Mouse (Mus musculus) ovary, postnatal 36 days (tissue): ENCODE results near the gene Fto.

Experiments used
- DNase-seq: peaks from one replicate; pipeline ENCODE4 v3.0.0; 2022; ENCODE audit warnings: low spot score, mixed read lengths

Gene Fto

DNA sequence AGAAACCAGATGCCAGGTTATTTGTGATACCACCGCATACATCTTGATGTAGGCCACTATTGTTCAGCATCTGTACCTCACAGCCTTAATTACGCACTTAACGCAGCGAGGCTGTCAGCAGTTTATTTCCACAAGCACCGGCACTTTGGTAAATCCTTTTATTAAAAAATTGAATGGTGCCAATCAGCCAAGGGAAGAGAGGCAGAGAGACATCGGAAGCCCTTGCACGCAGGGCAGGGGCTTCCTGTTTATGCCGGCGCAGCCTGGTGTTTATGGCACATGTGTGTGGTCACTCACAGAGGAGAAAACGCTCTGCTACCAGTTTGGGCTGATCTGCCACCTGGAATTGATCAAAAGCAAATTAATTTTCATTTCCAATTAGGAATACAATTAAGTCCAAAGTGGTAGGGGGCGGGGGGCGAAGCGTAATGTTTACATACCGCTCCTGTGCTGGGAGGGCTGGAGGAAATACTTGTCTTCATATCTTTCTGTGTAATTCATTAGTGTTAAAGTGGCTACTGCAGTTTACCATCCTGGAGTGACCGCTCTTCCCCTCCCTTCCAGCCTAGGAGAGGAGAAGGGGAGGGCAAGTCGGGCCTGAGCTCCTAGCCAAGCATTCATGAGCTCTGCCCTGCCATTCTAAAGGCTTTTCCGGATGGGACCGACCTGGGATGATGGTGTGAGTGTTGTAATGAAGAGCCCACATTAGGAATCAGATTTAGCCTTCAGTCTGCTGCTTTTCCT, 299.2 kb downstream of the Fto start:
- DNase-seq = no peak

DNA sequence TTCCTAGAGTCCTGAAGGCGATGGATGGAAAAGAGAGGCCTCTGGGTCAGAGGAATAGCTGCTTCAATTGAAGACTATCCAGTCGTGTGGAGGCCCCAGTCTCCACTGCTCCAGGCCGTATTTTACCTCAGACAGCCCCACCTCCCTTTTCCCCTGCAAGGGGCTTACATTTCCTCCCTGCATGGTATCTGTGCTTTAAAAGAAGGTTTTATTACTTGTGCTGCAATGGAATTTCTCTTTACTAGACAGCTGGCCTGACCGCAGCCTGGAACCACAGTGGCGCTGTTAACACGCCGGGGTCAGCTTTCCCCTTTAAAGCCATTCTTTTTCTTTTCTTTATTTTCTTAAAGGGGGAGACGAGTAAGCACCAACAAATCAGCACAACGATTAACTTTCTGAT, 300.3 kb downstream of the Fto start:
- DNase-seq = no peak

GRCm38 (mm10) chr8:91615196-91615595, 301.9 kb downstream of the Fto start:
- no peak for DNase-seq

DNA sequence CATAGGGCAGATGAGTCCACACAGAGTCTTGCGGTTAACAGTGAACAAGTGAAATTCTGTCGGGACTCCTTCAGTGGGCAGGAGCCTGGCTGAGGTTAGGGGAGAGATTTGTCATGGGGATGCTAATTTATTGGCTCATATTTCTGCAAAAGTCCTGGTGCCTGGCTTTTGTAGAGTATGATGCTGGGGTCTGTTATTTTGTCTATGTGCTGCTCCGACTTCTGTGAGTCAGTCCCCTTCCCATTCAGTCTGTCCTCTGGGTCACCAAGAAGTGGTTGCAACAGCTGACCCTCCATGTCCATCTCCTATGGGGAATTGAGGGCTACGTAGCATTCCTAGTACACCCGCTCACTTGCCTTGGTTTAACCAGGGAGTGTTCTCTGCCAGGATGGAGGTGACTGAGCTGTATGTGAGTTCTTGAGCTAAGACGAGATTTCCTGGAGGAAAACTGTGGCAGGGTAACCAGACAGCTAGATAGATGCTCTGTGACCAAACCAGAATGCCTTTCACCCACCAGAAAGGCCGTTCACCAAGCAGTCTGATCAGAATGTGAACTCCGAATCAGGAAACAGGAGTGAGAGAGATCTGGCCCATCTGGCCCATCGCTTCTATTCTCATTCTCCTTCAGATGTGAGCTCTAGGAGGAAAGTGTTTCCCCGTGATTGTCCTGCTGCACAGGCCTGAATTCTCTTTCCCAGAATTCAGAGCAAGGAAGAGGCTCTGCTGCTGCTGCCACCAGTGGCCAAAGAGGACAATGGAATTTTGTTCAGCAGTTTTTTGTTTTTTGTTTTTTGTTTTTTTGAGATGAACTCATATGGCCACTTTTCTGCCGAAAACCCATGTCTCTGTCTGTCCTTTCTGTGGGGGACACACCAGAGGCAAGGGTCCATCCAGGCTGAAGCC, 302.7 kb downstream of the Fto start:
- DNase-seq = no peak

DNA sequence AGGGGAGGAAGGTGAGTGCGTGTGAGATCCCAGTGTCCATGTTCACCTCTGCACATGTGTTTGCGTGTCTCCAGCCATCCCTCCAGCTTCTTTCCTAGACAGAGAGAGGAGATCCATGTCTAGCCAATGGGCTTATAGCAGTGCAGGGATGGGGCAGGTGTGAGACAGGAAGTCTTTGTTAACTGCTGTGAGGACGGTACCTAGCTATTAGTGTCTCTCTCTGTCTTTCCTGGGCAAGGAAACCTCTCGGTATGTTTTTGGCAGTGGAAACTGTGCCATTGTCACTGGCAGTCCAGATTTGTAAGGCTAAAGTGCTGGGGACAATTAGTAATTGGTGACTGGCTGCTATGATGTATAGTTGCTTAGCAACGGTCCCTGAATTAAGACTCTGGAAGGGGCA, 304.4 kb downstream of the Fto start:
- DNase-seq = no peak

DNA sequence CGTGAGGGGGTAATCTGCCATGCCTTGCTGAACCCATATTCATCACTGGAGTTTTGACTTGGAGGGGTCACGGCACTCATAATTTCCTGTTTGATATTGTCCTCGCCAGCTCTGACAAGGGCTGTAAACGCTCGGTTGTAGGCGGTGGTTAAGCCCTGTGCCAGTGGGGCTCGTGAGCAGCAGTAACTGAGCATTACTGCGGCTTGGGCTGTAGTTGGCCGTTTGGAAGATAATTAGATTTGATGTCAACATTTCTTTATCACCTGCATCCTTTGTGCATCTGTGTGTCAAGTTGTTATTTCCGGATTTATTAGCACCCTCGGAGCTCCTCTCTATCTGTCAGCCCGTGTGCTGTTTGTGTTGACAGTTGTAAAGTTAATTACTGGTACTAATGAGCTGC, 309.4 kb downstream of the Fto start:
- no peak for DNase-seq

- no peak for DNase-seq
These were observed 312.6 kb downstream of the Fto start for GRCm38 (mm10) chr8:91625686-91626558.

DNA sequence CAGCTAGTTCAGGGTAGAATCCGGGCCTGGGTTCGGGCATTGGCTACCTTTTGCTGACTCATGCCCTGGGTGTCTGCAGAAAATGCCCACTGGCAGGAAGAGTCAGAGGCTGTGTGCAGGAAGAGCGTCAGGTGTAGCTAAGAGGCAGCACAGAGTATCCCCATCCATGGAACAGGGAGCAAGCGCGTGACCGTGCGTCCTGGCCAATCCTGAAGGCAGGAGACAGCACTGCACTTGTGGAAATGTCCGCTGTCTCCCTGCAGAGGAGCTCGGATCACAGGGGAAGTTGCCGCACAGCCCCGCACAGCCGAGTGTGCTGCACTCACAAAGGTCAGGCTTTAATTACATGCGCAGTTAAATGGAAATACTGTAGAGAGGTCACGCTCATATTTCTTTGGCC, 316.3 kb downstream of the Fto start:
- peak; percentile 21 for DNase-seq

- no peak for DNase-seq
These were observed 317.2 kb downstream of the Fto start for GRCm38 (mm10) chr8:91630320-91631033.

DNA sequence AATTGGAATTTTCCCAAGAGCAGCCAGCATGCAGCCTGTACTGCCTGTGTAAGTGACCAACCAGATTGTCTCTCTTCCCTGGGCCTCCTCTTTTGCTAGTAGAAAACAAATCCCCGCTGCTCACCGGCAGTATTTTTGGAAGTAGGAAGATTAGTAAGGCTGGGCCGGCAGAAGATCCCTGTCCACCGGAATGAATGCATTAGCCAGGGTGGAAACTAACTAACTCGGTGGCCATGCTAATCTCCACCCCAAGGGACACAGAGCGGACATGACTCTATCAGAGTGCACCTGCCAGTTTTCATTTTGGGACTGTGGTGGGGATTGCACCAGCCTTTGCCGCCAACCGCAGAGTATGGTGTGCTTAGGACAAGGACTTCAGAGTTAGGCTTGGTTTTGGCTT, 319.1 kb downstream of the Fto start:
- no peak for DNase-seq

- DNase-seq = no peak
These were observed 322.1 kb downstream of the Fto start for GRCm38 (mm10) chr8:91635406-91635805.

GRCm38 (mm10) chr8:91636887-91637286, 323.6 kb downstream of the Fto start:
- DNase-seq = no peak

- no peak for DNase-seq
These were observed 324.4 kb downstream of the Fto start for GRCm38 (mm10) chr8:91637684-91638083.

- no peak for DNase-seq
These were observed 324.9 kb downstream of the Fto start for GRCm38 (mm10) chr8:91638256-91638655.

DNA sequence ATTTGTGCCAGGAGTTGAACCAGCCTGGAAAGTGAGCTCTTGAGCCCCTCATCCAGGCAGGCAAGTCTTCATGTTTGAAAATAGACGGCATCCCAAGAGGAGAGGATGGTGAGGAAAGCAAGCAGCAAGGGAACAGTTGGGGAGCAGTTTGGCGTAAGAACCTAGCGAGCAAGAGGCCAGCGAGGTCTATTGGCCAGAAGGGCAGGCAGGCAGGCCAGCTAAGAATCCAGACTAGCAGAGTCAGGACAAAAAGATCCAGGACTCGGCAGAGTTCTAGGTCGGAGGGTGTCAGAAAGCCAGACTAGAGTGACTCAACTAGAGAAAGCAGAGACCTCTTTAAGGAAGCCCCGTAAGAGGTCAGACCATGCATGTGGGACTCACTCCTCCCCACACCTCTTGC, 327.1 kb downstream of the Fto start:
- DNase-seq = no peak

DNA sequence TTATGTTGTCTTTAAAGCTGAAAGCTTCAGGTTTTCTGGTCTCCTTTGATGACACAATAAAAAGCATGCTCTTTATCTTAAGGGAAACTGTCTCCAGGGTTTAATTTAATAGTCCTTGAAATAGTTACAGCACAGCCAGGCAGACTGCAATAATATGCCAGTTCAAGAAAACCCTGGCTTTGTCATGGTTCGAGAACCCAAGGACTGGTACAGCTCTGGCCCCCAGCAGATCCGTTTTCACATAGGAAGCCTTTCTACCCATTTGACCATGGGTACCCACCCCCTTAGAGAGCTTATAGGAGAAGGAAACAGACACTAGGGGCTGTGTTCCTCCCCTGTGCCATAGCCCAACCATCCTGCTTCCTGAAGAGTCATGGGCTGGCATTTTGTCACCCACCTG, 332.2 kb downstream of the Fto start:
- no peak for DNase-seq

DNA sequence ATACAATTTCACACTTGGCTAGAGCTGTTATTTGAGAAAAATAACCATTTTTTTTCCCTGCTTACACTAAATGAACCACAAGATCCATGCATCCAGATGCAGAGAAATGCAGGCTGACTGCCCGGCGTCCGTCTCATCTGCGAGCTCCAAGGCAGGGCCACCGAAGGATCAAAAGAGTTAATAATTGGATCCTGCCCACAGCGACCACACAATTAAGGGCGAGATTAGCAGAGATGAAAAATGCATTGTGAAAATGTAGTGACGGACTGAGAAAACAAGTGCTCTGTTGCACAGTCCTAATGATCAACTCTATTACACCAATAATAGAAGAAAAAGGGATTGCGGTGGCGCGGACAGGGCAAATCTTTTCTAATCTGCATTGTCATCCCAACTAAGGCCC, 334.6 kb downstream of the Fto start:
- no peak for DNase-seq

GRCm38 (mm10) chr8:91648776-91649175, 335.5 kb downstream of the Fto start:
- DNase-seq = no peak

GRCm38 (mm10) chr8:91653561-91653960, 340.2 kb downstream of the Fto start:
- DNase-seq = no peak

- no peak for DNase-seq
These were observed 344.1 kb downstream of the Fto start for GRCm38 (mm10) chr8:91657381-91657780.

DNA sequence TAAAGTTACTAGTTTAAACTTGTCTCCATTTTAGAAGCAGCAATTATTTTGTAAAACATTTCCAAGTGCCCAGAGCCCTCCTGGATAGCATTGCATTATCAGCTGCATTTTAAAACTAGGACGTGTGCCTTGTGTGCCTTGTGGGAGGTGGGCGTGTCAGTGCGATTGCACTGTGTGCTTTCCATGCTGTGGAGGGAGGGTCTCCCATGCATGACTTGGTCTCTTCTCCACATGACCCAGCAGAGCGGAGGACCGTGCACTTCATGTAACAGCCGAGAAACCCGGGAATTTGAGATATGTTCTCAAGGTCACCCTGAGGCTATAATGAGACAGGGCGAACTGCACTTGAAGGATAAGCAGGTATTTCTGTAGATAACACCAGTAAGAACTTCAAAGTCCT, 347.6 kb downstream of the Fto start:
- DNase-seq = no peak
